Mouse (Mus musculus) liver, postnatal 0 days (tissue): ENCODE data around the gene Hunk. TPM values are rescaled to one million over a fixed set of nuclear protein-coding genes. Genes with fewer than 3 reads are reported as not detected.

Source experiments
- ATAC-seq: fragments of 200-750 bp; cut with Nextera tagmentation; 2 replicates; pipeline ENCODE4 v1.8.0; 2017; ENCODE audit warnings: mild to moderate bottlenecking, moderate library complexity
- DNase-seq: peaks from one replicate; pipeline ENCODE4 v3.0.0-alpha.2; 2016
- H3K27ac ChIP-seq: fragments of 300-500 bp; sonication (generic); 2 replicates; pipeline ENCODE4 v1.5.1; 2014; ENCODE audit warnings: antibody characterized with exemption, moderate library complexity, mild to moderate bottlenecking, low read depth
- H3K27me3 ChIP-seq: fragments of 300-500 bp; sonication (generic); 2 replicates; pipeline ENCODE4 v1.6.1; 2014; ENCODE audit warnings: low read length, control low read depth, mixed read lengths; ENCODE audit not compliant: insufficient read depth
- H3K36me3 ChIP-seq: fragments of 300-500 bp; sonication (generic); replicated peaks from 2 replicates; pipeline ENCODE4 v1.6.1; 2014; ENCODE audit warnings: mild to moderate bottlenecking, control low read depth, low read length, moderate library complexity, mixed read lengths; ENCODE audit not compliant: insufficient read depth
- H3K4me1 ChIP-seq: fragments of 300-500 bp; sonication (generic); 2 replicates; pipeline ENCODE4 v1.6.1; 2014; ENCODE audit warnings: antibody characterized with exemption, mild to moderate bottlenecking, control low read depth; ENCODE audit not compliant: insufficient read depth
- H3K4me2 ChIP-seq: fragments of 300-500 bp; sonication (generic); 2 replicates; pipeline ENCODE4 v1.6.1; 2014; ENCODE audit warnings: low read depth, mild to moderate bottlenecking, low read length, moderate library complexity, mixed read lengths
- H3K4me3 ChIP-seq: fragments of 300-500 bp; sonication (generic); 2 replicates; pipeline ENCODE4 v1.5.1; 2014; ENCODE audit warnings: low read depth, low read length
- H3K9ac ChIP-seq: fragments of 300-500 bp; sonication (generic); replicated peaks from 2 replicates; pipeline ENCODE4 v1.6.1; 2014; ENCODE audit warnings: mild to moderate bottlenecking, moderate library complexity
- H3K9me3 ChIP-seq: fragments of 300-500 bp; sonication (generic); 2 replicates; pipeline ENCODE4 v1.6.1; 2016; ENCODE audit warnings: mild to moderate bottlenecking, control low read depth, low read length, mixed read lengths
- CTCF ChIP-seq: sonication (generic); IDR thresholded peaks from 2 replicates; pipeline ENCODE4 v1.5.1; 2016; ENCODE audit warnings: antibody characterized with exemption, low read depth
- EP300 ChIP-seq: IDR thresholded peaks from 2 replicates; pipeline ENCODE4 v1.6.1; 2016; ENCODE audit warnings: antibody characterized with exemption, low read depth, mild to moderate bottlenecking
- WGBS: fragments of 180-500 bp; shearing (Covaris S2); extraction: QIAGEN DNeasy Blood & Tissue Kit; methylation state at CpG from one replicate; pipeline ENCODE4 v1.1.7; 2014; ENCODE audit not compliant: insufficient replicate concordance; 5-methylcytosine and 5-hydroxymethylcytosine counted together
- polyA plus RNA-seq: library from polyadenylated mRNA; unstranded; fragments of >200 nt; fragmentation: Nextera tagmentation; extraction: Ambion mirVana; gene quantifications from 2 replicates; pipeline ENCODE4 v1.2.1, GENCODE M21; 2015

Gene Hunk
- polyA plus RNA-seq, 1 experiment from 2014 or later = 1.1 TPM

- Histone ChIP-seq H3K36me3 (no peaks in the 10 kb centered on the region), H3K4me3 (no peak overlapping the region), H3K27ac (no peak overlapping the region), H3K4me1 (no peaks in the 10 kb centered on the region), H3K9ac (no peak overlapping the region), H3K4me2 (no peak overlapping the region), H3K9me3 (no peaks in the 10 kb centered on the region), H3K27me3 (no peaks in the 10 kb centered on the region)
- ATAC-seq = no peak
- no peak for DNase-seq
- 75% methylated on average over 5 of the region's 5 CpGs for WGBS
- no peak for TF ChIP-seq CTCF
- no peak for TF ChIP-seq EP300
Observed at GRCm38 (mm10) chr16:90353156-90353555, 32.7 kb upstream of the Hunk start.

DNA sequence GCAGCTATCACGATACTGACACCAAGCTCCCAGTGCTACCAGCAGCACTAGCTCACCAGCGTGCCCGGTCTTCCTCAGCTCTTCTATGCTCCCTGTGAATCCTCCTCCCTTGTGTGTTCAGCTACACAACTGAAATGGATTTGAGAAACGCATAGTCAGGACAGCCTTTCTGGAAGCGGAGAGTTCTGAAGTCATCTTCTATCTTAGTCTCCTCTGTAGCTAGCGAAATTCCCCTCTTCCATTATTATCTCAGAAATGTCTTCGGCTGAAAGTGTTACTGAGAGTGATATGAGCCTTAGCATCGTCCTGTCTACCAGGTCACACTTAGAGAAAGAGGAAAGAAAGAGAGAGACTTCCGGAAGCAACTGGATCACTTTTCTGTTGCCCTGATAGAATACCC is 26.5 kb upstream of the Hunk start:
- Histone ChIP-seq H3K36me3 (no peaks in the 10 kb centered on the region), H3K9ac (no peak overlapping the region), H3K4me1 (peaks cover 4% of the 10 kb centered on the region; the same call in 1 of the 2 replicates), H3K4me2 (no peak overlapping the region), H3K4me3 (no peak overlapping the region), H3K27ac (no peak overlapping the region), H3K9me3 (no peaks in the 10 kb centered on the region), H3K27me3 (0 out of 2 replicates have a peak, but pooled peaks cover 2% of the 10 kb centered on the region)
- no peak for DNase-seq
- no peak for TF ChIP-seq EP300
- TF ChIP-seq CTCF = no peak
- WGBS = 63% methylated on average over 9 of the region's 9 CpGs
- no peak for ATAC-seq

DNA sequence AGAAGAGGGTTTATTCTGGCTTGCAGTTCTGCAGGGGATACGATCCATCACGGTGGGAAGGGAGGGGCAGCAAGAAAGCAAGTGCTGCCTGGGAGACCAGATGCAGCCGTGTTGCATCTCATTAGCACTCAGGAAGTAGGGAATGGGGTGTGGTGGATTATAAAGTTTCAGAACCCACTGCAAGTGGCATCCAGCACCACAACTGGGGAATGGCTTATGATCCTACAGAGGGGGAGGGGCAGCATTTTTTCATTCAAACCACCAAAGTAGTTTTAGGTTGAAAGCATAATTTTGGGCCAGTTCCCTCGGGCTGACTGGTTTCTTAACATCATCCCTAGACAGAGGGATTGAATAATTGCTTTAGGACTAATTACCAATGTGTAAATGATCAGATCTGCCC is 26.1 kb upstream of the Hunk start:
- TF ChIP-seq EP300 (no peak), CTCF (no peak)
- Histone ChIP-seq H3K36me3 (no peaks in the 10 kb centered on the region), H3K4me1 (peaks cover 4% of the 10 kb centered on the region; the same call in 1 of the 2 replicates), H3K27ac (no peak overlapping the region), H3K9me3 (no peaks in the 10 kb centered on the region), H3K4me2 (no peak overlapping the region), H3K27me3 (0 out of 2 replicates have a peak, but pooled peaks cover 2% of the 10 kb centered on the region), H3K4me3 (no peak overlapping the region), H3K9ac (no peak overlapping the region)
- no peak for ATAC-seq
- 30% methylated on average over 4 of the region's 4 CpGs for WGBS
- DNase-seq = no peak

DNA sequence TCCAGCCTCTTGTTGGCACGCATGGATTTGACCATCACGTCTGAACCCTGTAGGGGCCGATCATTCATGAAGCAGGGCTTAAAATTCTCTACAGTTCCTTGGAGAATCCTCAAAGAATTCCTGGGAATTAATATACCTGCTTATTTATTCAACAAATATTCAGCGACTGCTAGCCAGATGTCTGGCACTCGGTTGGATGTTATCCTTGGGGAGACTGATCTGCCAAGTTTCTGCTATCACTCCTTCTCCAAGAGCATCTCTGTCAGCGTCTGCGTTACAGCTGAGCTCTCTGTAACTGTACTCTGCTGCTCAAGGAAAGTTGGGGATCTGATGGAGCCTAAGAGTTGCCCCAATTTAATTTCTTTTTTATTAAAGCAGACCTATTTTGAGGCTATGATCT is 25.5 kb upstream of the Hunk start:
- Histone ChIP-seq H3K9ac (no peak overlapping the region), H3K4me3 (no peak overlapping the region), H3K9me3 (no peaks in the 10 kb centered on the region), H3K27me3 (0 out of 2 replicates have a peak, but pooled peaks cover 2% of the 10 kb centered on the region), H3K36me3 (no peaks in the 10 kb centered on the region), H3K4me1 (peaks cover 4% of the 10 kb centered on the region; the same call in 1 of the 2 replicates), H3K27ac (no peak overlapping the region), H3K4me2 (no peak overlapping the region)
- no peak for ATAC-seq
- TF ChIP-seq CTCF (no peak), EP300 (no peak)
- 73% methylated on average over 7 of the region's 7 CpGs for WGBS
- DNase-seq = no peak

DNA sequence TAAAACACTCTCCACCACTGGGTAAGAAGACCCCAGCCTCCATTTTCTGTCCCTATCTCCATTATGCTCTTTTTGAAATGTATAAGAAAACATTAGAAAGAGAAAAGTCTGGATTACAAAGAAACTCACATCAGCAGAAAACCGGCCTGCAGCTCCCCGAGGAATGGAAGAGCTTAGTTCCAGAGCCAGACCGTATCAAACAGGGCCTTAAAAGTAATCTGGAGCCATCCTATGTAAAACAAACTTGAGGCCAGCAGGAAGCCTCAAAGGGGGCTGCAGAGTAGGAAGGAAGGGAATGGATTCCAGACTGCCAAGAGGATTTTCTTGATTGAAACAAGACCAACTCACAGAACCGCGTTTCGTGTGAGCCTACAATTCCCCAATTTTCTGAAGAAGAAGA is 22.9 kb upstream of the Hunk start:
- H3K27me3 ChIP-seq = 0 out of 2 replicates have a peak, but pooled peaks cover 2% of the 10 kb centered on the region
- H3K4me3 ChIP-seq = no peak overlapping the region
- no peak overlapping the region for H3K4me2 ChIP-seq
- DNase-seq = no peak
- 60% methylated on average over 6 of the region's 6 CpGs for WGBS
- no peak overlapping the region for H3K27ac ChIP-seq
- no peak overlapping the region for H3K9ac ChIP-seq
- H3K9me3 ChIP-seq = no peaks in the 10 kb centered on the region
- TF ChIP-seq CTCF (no peak), EP300 (no peak)
- no peaks in the 10 kb centered on the region for H3K36me3 ChIP-seq
- peaks cover 4% of the 10 kb centered on the region; the same call in 1 of the 2 replicates for H3K4me1 ChIP-seq
- ATAC-seq = no peak

DNA sequence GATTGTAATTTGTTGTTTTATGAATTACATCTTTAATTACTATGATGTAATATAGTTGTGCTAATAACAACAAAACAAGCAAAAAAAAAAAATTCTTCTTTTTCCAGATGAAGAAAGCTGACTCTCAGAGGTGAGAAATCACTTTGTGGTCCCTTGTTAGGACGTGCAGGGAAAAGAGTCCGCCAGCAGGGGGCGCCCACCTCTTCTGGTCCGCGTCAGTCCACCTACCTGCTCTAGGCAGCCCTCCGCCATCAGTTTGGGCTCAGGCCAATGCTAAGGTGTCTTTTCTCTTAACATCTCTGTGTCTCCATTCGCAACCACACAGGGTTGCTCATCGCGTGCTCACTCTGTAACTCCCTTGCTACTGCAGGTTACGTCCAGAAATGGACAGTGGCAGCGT is 5.9 kb upstream of the Hunk start:
- Histone ChIP-seq H3K36me3 (no peaks in the 10 kb centered on the region), H3K9ac (no peak overlapping the region), H3K27me3 (peaks cover 11% of the 10 kb centered on the region), H3K9me3 (no peaks in the 10 kb centered on the region), H3K4me1 (peaks cover 16% of the 10 kb centered on the region), H3K4me3 (no peak overlapping the region), H3K27ac (no peak overlapping the region), H3K4me2 (no peak overlapping the region)
- TF ChIP-seq CTCF = peak; percentile 84
- TF ChIP-seq EP300 = no peak
- DNase-seq (peak; percentile 84), ATAC-seq (peak; percentile 43; the same call in 1 of the 2 replicates)
- 13% methylated on average over 11 of the region's 11 CpGs for WGBS

- Histone ChIP-seq H3K27ac (no peak overlapping the region), H3K4me1 (peaks cover 16% of the 10 kb centered on the region), H3K9me3 (no peaks in the 10 kb centered on the region), H3K27me3 (peaks cover 25% of the 10 kb centered on the region), H3K9ac (no peak overlapping the region), H3K4me3 (no peak overlapping the region), H3K4me2 (no peak overlapping the region), H3K36me3 (no peaks in the 10 kb centered on the region)
- no peak for DNase-seq
- WGBS = 80% methylated on average over 3 of the region's 3 CpGs
- TF ChIP-seq EP300 = no peak
- TF ChIP-seq CTCF = peak; percentile 60
- ATAC-seq = no peak
Observed at GRCm38 (mm10) chr16:90381633-90382032, 4.2 kb upstream of the Hunk start.
